Mouse (Mus musculus): ENCODE results near the gene Nox4. TPM values are rescaled to one million over a fixed set of nuclear protein-coding genes. Genes with fewer than 3 reads are reported as not detected.

The Nox4 gene
- polyA plus RNA-seq (2016; fragmentation: Nextera tagmentation; extraction: Ambion mirVana), result 3.2 and 3.5 TPM in 2 replicates

DNA sequence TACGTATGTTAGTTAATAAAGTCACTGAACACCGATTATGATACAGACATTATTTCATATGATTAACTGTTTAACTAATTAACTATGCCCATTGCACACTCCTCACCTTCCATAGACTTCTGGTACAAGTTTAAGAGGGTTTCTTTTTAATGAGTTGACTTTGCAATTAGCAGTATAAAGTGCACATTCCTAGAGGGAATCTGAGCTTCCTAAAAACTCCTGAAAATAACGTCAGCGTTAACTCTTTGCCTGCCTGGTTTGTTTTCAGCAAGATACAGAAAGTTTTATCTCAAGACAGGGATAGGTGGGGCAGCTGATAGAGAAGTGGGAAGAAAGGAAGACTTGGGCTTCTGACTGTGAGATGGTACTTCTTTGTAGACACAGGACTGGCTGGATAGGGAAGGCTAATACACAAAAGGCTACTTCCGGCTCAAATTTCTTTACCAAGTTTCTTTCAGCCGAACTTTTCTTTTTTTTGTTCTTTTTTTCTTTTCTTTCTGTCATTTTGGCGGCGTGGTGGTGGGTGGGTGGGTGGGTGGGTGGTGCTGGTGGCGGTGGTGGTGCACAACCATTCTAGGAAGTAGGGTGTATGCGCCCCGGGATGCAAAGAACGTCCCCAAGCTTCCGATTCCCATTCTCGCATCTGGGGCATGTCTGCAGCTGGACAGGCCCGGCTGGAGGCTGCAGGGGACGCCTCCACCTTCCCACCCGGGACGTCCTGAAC is at the start of gene Nox4:
Gene Nox4, plus strand, starts transcription at position 241 of the 724 bp plus-strand sequence.
- Histone ChIP-seq H3K27me3 (ENCODE audit: low read depth, poor library complexity, severe bottlenecking) (no peaks in the 10 kb centered on the region), H3K27ac (replicated peaks) (peak within 1 kb of the TSS; percentile 92), H3K4me3 (peak within 1 kb of the TSS; percentile 69), H3K36me3 (no peaks in the 10 kb centered on the region), H3K4me1 (peaks cover 8% of the 10 kb centered on the region; the same call in 1 of the 2 replicates), H3K9me3 (replicated peaks) (no peaks in the 10 kb centered on the region)
- 12% methylated on average over 18 of the region's 18 CpGs for WGBS
- DNase-seq (ENCODE audit: low spot score), result no peak

DNA sequence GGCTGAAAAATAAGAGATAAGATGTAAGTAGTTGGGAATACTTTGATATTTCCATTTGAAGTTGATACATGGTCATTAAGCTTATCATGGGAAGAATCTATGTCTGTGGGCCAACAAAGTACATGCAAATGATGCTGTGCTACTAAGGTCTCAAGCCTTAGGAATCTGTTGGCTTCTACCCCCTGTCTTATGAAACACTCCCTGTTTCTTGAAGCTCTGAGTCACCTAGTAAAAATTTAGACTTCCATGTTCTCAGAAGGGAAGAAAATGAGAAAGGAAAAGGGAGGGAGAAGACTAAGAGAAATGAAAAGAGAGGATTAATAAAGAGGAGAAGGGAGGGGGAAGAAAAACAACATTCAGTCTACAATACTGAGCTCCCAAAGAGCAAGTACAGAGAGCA is 41.1 kb upstream of the Nox4 start:
- DNase-seq (ENCODE audit: low spot score), result no peak
- H3K4me3 ChIP-seq, result no peak overlapping the region
- no peaks in the 10 kb centered on the region for H3K27me3 ChIP-seq (ENCODE audit: low read depth, poor library complexity, severe bottlenecking)
- no peaks in the 10 kb centered on the region for H3K4me1 ChIP-seq
- no peaks in the 10 kb centered on the region for H3K36me3 ChIP-seq
- H3K9me3 ChIP-seq (replicated peaks), result no peaks in the 10 kb centered on the region
- no peak overlapping the region for H3K27ac ChIP-seq (replicated peaks)

GRCm38 (mm10) chr7:87221712-87222111 is 24.2 kb upstream of the Nox4 start:
- Histone ChIP-seq H3K4me1 (no peaks in the 10 kb centered on the region), H3K36me3 (no peaks in the 10 kb centered on the region), H3K9me3 (replicated peaks) (no peaks in the 10 kb centered on the region), H3K27me3 (ENCODE audit: low read depth, poor library complexity, severe bottlenecking) (no peaks in the 10 kb centered on the region), H3K4me3 (no peak overlapping the region), H3K27ac (replicated peaks) (no peak overlapping the region)
- DNase-seq (ENCODE audit: low spot score), result no peak

GRCm38 (mm10) chr7:87222751-87223150 is 23.1 kb upstream of the Nox4 start:
- no peak for DNase-seq (ENCODE audit: low spot score)
- Histone ChIP-seq H3K36me3 (no peaks in the 10 kb centered on the region), H3K9me3 (replicated peaks) (no peaks in the 10 kb centered on the region), H3K27ac (replicated peaks) (no peak overlapping the region), H3K27me3 (ENCODE audit: low read depth, poor library complexity, severe bottlenecking) (no peaks in the 10 kb centered on the region), H3K4me3 (no peak overlapping the region), H3K4me1 (no peaks in the 10 kb centered on the region)
- WGBS, result 87% methylated on average over 2 of the region's 2 CpGs

GRCm38 (mm10) chr7:87225617-87226016 is 20.3 kb upstream of the Nox4 start:
- H3K36me3 ChIP-seq, result no peaks in the 10 kb centered on the region
- no peak overlapping the region for H3K27ac ChIP-seq (replicated peaks)
- no peak for DNase-seq (ENCODE audit: low spot score)
- no peaks in the 10 kb centered on the region for H3K9me3 ChIP-seq (replicated peaks)
- no peak overlapping the region for H3K4me3 ChIP-seq
- H3K27me3 ChIP-seq (ENCODE audit: low read depth, poor library complexity, severe bottlenecking), result no peaks in the 10 kb centered on the region
- WGBS, result 59% methylated on average over 2 of the region's 2 CpGs
- H3K4me1 ChIP-seq, result no peaks in the 10 kb centered on the region

GRCm38 (mm10) chr7:87227051-87227948 is 18.6 kb upstream of the Nox4 start:
- Histone ChIP-seq H3K36me3 (no peaks in the 10 kb centered on the region), H3K9me3 (replicated peaks) (no peaks in the 10 kb centered on the region), H3K27me3 (ENCODE audit: low read depth, poor library complexity, severe bottlenecking) (no peaks in the 10 kb centered on the region), H3K4me1 (no peaks in the 10 kb centered on the region), H3K4me3 (no peak overlapping the region), H3K27ac (replicated peaks) (no peak overlapping the region)
- no peak for DNase-seq (ENCODE audit: low spot score)
- WGBS, result 89% methylated on average over 4 of the region's 4 CpGs

- no peak overlapping the region for H3K4me3 ChIP-seq
- H3K4me1 ChIP-seq, result no peaks in the 10 kb centered on the region
- no peaks in the 10 kb centered on the region for H3K27me3 ChIP-seq (ENCODE audit: low read depth, poor library complexity, severe bottlenecking)
- H3K27ac ChIP-seq (replicated peaks), result no peak overlapping the region
- DNase-seq (ENCODE audit: low spot score), result no peak
- WGBS, result 85% methylated on average over 1 of the region's 1 CpGs
- no peaks in the 10 kb centered on the region for H3K9me3 ChIP-seq (replicated peaks)
- no peaks in the 10 kb centered on the region for H3K36me3 ChIP-seq
These were observed 16.4 kb upstream of the Nox4 start for GRCm38 (mm10) chr7:87229502-87229901.

- H3K27me3 ChIP-seq (ENCODE audit: low read depth, poor library complexity, severe bottlenecking), result no peaks in the 10 kb centered on the region
- H3K36me3 ChIP-seq, result no peaks in the 10 kb centered on the region
- WGBS, result 72% methylated on average over 1 of the region's 1 CpGs
- no peak overlapping the region for H3K27ac ChIP-seq (replicated peaks)
- no peaks in the 10 kb centered on the region for H3K9me3 ChIP-seq (replicated peaks)
- no peak overlapping the region for H3K4me3 ChIP-seq
- no peak for DNase-seq (ENCODE audit: low spot score)
- no peaks in the 10 kb centered on the region for H3K4me1 ChIP-seq
These were observed 4.8 kb upstream of the Nox4 start for GRCm38 (mm10) chr7:87241139-87241538.

- H3K36me3 ChIP-seq, result no peaks in the 10 kb centered on the region
- peak overlapping the region; percentile 69 for H3K4me3 ChIP-seq
- peak overlapping the region; percentile 92 for H3K27ac ChIP-seq (replicated peaks)
- no peaks in the 10 kb centered on the region for H3K27me3 ChIP-seq (ENCODE audit: low read depth, poor library complexity, severe bottlenecking)
- WGBS, result under 1% methylated on average over 30 of the region's 30 CpGs
- DNase-seq (ENCODE audit: low spot score), result peak; percentile 81
- no peaks in the 10 kb centered on the region for H3K9me3 ChIP-seq (replicated peaks)
- H3K4me1 ChIP-seq, result peaks cover 8% of the 10 kb centered on the region; the same call in 1 of the 2 replicates
These were observed 661 bp downstream of the Nox4 start for GRCm38 (mm10) chr7:87246580-87246934.

- H3K27ac ChIP-seq (replicated peaks), result peak overlapping the region; percentile 92
These were observed 1.0 kb downstream of the Nox4 start for GRCm38 (mm10) chr7:87246940-87247339.

GRCm38 (mm10) chr7:87247926-87248325 is 2.0 kb downstream of the Nox4 start:
- H3K4me1 ChIP-seq, result peaks cover 8% of the 10 kb centered on the region; the same call in 1 of the 2 replicates

More at GRCm38 (mm10) chr7:87246940-87247339, 1.0 kb downstream of the Nox4 start:
- WGBS, result 66% methylated on average over 1 of the region's 1 CpGs
- peak overlapping the region; percentile 69 for H3K4me3 ChIP-seq
- DNase-seq (ENCODE audit: low spot score), result no peak
- H3K27me3 ChIP-seq (ENCODE audit: low read depth, poor library complexity, severe bottlenecking), result no peaks in the 10 kb centered on the region
- peaks cover 8% of the 10 kb centered on the region; the same call in 1 of the 2 replicates for H3K4me1 ChIP-seq
- H3K9me3 ChIP-seq (replicated peaks), result no peaks in the 10 kb centered on the region
- no peaks in the 10 kb centered on the region for H3K36me3 ChIP-seq

GRCm38 (mm10) chr7:87252071-87252470 is 6.2 kb downstream of the Nox4 start:
- 77% methylated on average over 4 of the region's 4 CpGs for WGBS
- Histone ChIP-seq H3K27me3 (ENCODE audit: low read depth, poor library complexity, severe bottlenecking) (no peaks in the 10 kb centered on the region), H3K4me1 (peaks cover 2% of the 10 kb centered on the region; the same call in 1 of the 2 replicates), H3K4me3 (no peak overlapping the region), H3K36me3 (no peaks in the 10 kb centered on the region), H3K27ac (replicated peaks) (no peak overlapping the region), H3K9me3 (replicated peaks) (no peaks in the 10 kb centered on the region)
- DNase-seq (ENCODE audit: low spot score), result no peak

More at GRCm38 (mm10) chr7:87247926-87248325, 2.0 kb downstream of the Nox4 start:
- Histone ChIP-seq H3K4me3 (no peak overlapping the region), H3K27me3 (ENCODE audit: low read depth, poor library complexity, severe bottlenecking) (no peaks in the 10 kb centered on the region), H3K9me3 (replicated peaks) (no peaks in the 10 kb centered on the region), H3K27ac (replicated peaks) (no peak overlapping the region), H3K36me3 (no peaks in the 10 kb centered on the region)
- WGBS, result 93% methylated on average over 1 of the region's 1 CpGs
- DNase-seq (ENCODE audit: low spot score), result no peak

DNA sequence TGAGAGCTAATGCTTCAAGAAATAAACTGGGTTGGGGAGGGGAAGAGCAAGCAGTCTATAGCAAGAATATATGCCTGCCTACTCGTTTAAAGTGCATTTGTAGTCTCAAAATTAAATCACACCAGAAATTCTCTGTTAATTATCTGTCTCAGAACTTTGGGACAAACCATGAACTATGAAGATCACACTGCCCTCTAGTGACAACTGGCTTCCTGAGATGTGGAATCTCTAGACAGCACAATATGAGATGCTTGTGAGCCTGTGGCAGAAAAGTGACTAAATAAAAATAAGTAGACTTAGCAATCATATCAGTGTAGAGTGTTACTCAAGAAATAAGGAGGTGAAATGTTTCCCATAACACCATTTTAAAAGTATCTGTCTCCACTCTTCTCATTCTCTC is 31.3 kb downstream of the Nox4 start:
- no peak for DNase-seq (ENCODE audit: low spot score)
- H3K27me3 ChIP-seq (ENCODE audit: low read depth, poor library complexity, severe bottlenecking), result no peaks in the 10 kb centered on the region
- H3K9me3 ChIP-seq (replicated peaks), result no peaks in the 10 kb centered on the region
- WGBS, result 7% methylated on average over 1 of the region's 1 CpGs
- H3K4me3 ChIP-seq, result no peak overlapping the region
- H3K27ac ChIP-seq (replicated peaks), result no peak overlapping the region
- H3K36me3 ChIP-seq, result no peaks in the 10 kb centered on the region
- H3K4me1 ChIP-seq, result no peaks in the 10 kb centered on the region
